Mouse (Mus musculus): ENCODE results near the gene Cdkl1.

DNA sequence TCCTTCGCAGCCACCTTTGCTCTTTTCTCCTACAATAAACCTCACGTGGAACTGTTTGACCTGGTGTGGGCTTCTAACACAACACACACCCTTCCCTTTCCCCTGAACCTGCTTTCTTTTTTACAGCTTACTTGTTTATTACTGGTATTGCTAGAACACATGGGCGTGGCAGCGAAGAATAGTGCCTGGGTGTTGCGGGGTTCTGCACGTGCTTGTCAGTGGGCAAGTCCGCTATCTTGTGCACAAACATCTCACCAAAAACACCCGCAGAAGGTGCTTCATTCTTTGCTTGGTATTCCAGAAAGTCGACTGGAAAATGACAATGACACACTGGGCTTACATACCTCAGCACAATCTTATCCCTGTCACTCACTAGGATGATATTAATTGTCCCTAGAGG is 5.6 kb downstream of the Cdkl1 start:
- TF ChIP-seq USF1 (IDR thresholded peaks at IDR 0.05; ENCODE audit: low read depth, low read length) (no peak), EP300 (IDR thresholded peaks at IDR 0.05; ENCODE audit: low read depth in 1 of 2, low read length in 2 of 2) (no peak), MYB (IDR thresholded peaks at IDR 0.05; ENCODE audit: low read depth, low read length) (no peak), E2F4 (IDR thresholded peaks at IDR 0.05; ENCODE audit: borderline replicate concordance, low read depth, low read length) (no peak), ZMIZ1 (IDR thresholded peaks at IDR 0.05; ENCODE audit: low read depth, low read length) (no peak), CTCF (IDR thresholded peaks at IDR 0.05 in 2 of 3, conservative IDR thresholded peaks at IDR 0.05 in 1 of 3; ENCODE audit: control insufficient read depth in 1 of 3, insufficient read depth in 1 of 3, low read depth in 2 of 3, low read length in 3 of 3, poor library complexity in 1 of 3, severe bottlenecking in 1 of 3) (no peak), CHD2 (IDR thresholded peaks at IDR 0.05; ENCODE audit: low read length) (no peak), POLR2AphosphoS2 (IDR thresholded peaks at IDR 0.05; ENCODE audit: low read length) (no peak)
